Mouse (Mus musculus): ENCODE measurements around the gene Chd3. TPM values are rescaled to one million over a fixed set of nuclear protein-coding genes. Genes with fewer than 3 reads are reported as not detected.

Chd3 gene
- polyA plus RNA-seq, 1 experiment = 25.7 TPM

GRCm38 (mm10) chr11:69364376-69364775, 4.8 kb downstream of the Chd3 start:
- Histone ChIP-seq H3K36me3 (ENCODE audit: control insufficient read depth, insufficient read depth, low read length, poor library complexity, severe bottlenecking) (no peaks in the 10 kb centered on the region), H3K9ac (ENCODE audit: low read depth, poor library complexity, severe bottlenecking) (no peak overlapping the region), H3K4me3 (ENCODE audit: low read depth, low read length) (no peak overlapping the region), H3K9me3 (replicated peaks; ENCODE audit: control insufficient read depth, insufficient read depth, low read length, poor library complexity, severe bottlenecking) (no peaks in the 10 kb centered on the region), H3K27ac (ENCODE audit: insufficient read depth, low read length) (no peak overlapping the region), H3K4me1 (ENCODE audit: control insufficient read depth, insufficient read depth, low read length) (peaks cover 4% of the 10 kb centered on the region), H3K27me3 (ENCODE audit: control insufficient read depth, insufficient read depth, low read length, poor library complexity, severe bottlenecking) (peaks cover 14% of the 10 kb centered on the region)
- TF ChIP-seq CTCF (IDR thresholded peaks at IDR 0.05; ENCODE audit: low read depth, low read length) (no peak), POLR2A (IDR thresholded peaks at IDR 0.05; ENCODE audit: insufficient read depth, low read length) (no peak), EP300 (IDR thresholded peaks at IDR 0.05; ENCODE audit: insufficient read depth, low read depth, low read length) (no peak)

- no peak for TF ChIP-seq POLR2A (IDR thresholded peaks at IDR 0.05; ENCODE audit: insufficient read depth, low read length)
- TF ChIP-seq EP300 (IDR thresholded peaks at IDR 0.05; ENCODE audit: insufficient read depth, low read depth, low read length) = no peak
- TF ChIP-seq CTCF (IDR thresholded peaks at IDR 0.05; ENCODE audit: low read depth, low read length) = no peak
- Histone ChIP-seq H3K27ac (ENCODE audit: insufficient read depth, low read length) (no peak overlapping the region), H3K9ac (ENCODE audit: low read depth, poor library complexity, severe bottlenecking) (no peak overlapping the region), H3K9me3 (replicated peaks; ENCODE audit: control insufficient read depth, insufficient read depth, low read length, poor library complexity, severe bottlenecking) (no peaks in the 10 kb centered on the region), H3K27me3 (ENCODE audit: control insufficient read depth, insufficient read depth, low read length, poor library complexity, severe bottlenecking) (peaks cover 2% of the 10 kb centered on the region; the same call in 1 of the 2 replicates), H3K36me3 (ENCODE audit: control insufficient read depth, insufficient read depth, low read length, poor library complexity, severe bottlenecking) (no peaks in the 10 kb centered on the region), H3K4me3 (ENCODE audit: low read depth, low read length) (no peak overlapping the region), H3K4me1 (ENCODE audit: control insufficient read depth, insufficient read depth, low read length) (peaks cover 4% of the 10 kb centered on the region)
These were observed 6.7 kb downstream of the Chd3 start for GRCm38 (mm10) chr11:69362479-69362878.

GRCm38 (mm10) chr11:69362021-69362420, 7.2 kb downstream of the Chd3 start:
- Histone ChIP-seq H3K27me3 (ENCODE audit: control insufficient read depth, insufficient read depth, low read length, poor library complexity, severe bottlenecking) (no peaks in the 10 kb centered on the region), H3K36me3 (ENCODE audit: control insufficient read depth, insufficient read depth, low read length, poor library complexity, severe bottlenecking) (no peaks in the 10 kb centered on the region), H3K27ac (ENCODE audit: insufficient read depth, low read length) (no peak overlapping the region), H3K4me1 (ENCODE audit: control insufficient read depth, insufficient read depth, low read length) (peaks cover 4% of the 10 kb centered on the region), H3K9ac (ENCODE audit: low read depth, poor library complexity, severe bottlenecking) (no peak overlapping the region), H3K4me3 (ENCODE audit: low read depth, low read length) (no peak overlapping the region), H3K9me3 (replicated peaks; ENCODE audit: control insufficient read depth, insufficient read depth, low read length, poor library complexity, severe bottlenecking) (no peaks in the 10 kb centered on the region)
- TF ChIP-seq EP300 (IDR thresholded peaks at IDR 0.05; ENCODE audit: insufficient read depth, low read depth, low read length) (no peak), CTCF (IDR thresholded peaks at IDR 0.05; ENCODE audit: low read depth, low read length) (no peak), POLR2A (IDR thresholded peaks at IDR 0.05; ENCODE audit: insufficient read depth, low read length) (no peak)

GRCm38 (mm10) chr11:69357690-69358089, 11.5 kb downstream of the Chd3 start:
- Histone ChIP-seq H3K9ac (ENCODE audit: low read depth, poor library complexity, severe bottlenecking) (no peak overlapping the region), H3K27ac (ENCODE audit: insufficient read depth, low read length) (no peak overlapping the region), H3K36me3 (ENCODE audit: control insufficient read depth, insufficient read depth, low read length, poor library complexity, severe bottlenecking) (no peaks in the 10 kb centered on the region), H3K9me3 (replicated peaks; ENCODE audit: control insufficient read depth, insufficient read depth, low read length, poor library complexity, severe bottlenecking) (no peaks in the 10 kb centered on the region), H3K27me3 (ENCODE audit: control insufficient read depth, insufficient read depth, low read length, poor library complexity, severe bottlenecking) (no peaks in the 10 kb centered on the region), H3K4me1 (ENCODE audit: control insufficient read depth, insufficient read depth, low read length) (no peaks in the 10 kb centered on the region), H3K4me3 (ENCODE audit: low read depth, low read length) (no peak overlapping the region)
- TF ChIP-seq EP300 (IDR thresholded peaks at IDR 0.05; ENCODE audit: insufficient read depth, low read depth, low read length) = no peak
- no peak for TF ChIP-seq CTCF (IDR thresholded peaks at IDR 0.05; ENCODE audit: low read depth, low read length)
- no peak for TF ChIP-seq POLR2A (IDR thresholded peaks at IDR 0.05; ENCODE audit: insufficient read depth, low read length)

- H3K9me3 ChIP-seq (replicated peaks; ENCODE audit: control insufficient read depth, insufficient read depth, low read length, poor library complexity, severe bottlenecking) = no peaks in the 10 kb centered on the region
- H3K36me3 ChIP-seq (ENCODE audit: control insufficient read depth, insufficient read depth, low read length, poor library complexity, severe bottlenecking) = no peaks in the 10 kb centered on the region
- no peak overlapping the region for H3K27ac ChIP-seq (ENCODE audit: insufficient read depth, low read length)
- H3K4me3 ChIP-seq (ENCODE audit: low read depth, low read length) = no peak overlapping the region
- H3K27me3 ChIP-seq (ENCODE audit: control insufficient read depth, insufficient read depth, low read length, poor library complexity, severe bottlenecking) = no peaks in the 10 kb centered on the region
- TF ChIP-seq EP300 (IDR thresholded peaks at IDR 0.05; ENCODE audit: insufficient read depth, low read depth, low read length) (no peak), CTCF (IDR thresholded peaks at IDR 0.05; ENCODE audit: low read depth, low read length) (no peak)
- no peak overlapping the region for H3K9ac ChIP-seq (ENCODE audit: low read depth, poor library complexity, severe bottlenecking)
- H3K4me1 ChIP-seq (ENCODE audit: control insufficient read depth, insufficient read depth, low read length) = no peaks in the 10 kb centered on the region
These were observed 12.7 kb downstream of the Chd3 start for GRCm38 (mm10) chr11:69356544-69356943.

- Histone ChIP-seq H3K27me3 (ENCODE audit: control insufficient read depth, insufficient read depth, low read length, poor library complexity, severe bottlenecking) (no peaks in the 10 kb centered on the region), H3K4me3 (ENCODE audit: low read depth, low read length) (peak overlapping the region; percentile 43), H3K9ac (ENCODE audit: low read depth, poor library complexity, severe bottlenecking) (peak overlapping the region; percentile 41), H3K4me1 (ENCODE audit: control insufficient read depth, insufficient read depth, low read length) (no peaks in the 10 kb centered on the region), H3K36me3 (ENCODE audit: control insufficient read depth, insufficient read depth, low read length, poor library complexity, severe bottlenecking) (no peaks in the 10 kb centered on the region), H3K9me3 (replicated peaks; ENCODE audit: control insufficient read depth, insufficient read depth, low read length, poor library complexity, severe bottlenecking) (no peaks in the 10 kb centered on the region), H3K27ac (ENCODE audit: insufficient read depth, low read length) (no peak overlapping the region)
- TF ChIP-seq CTCF (IDR thresholded peaks at IDR 0.05; ENCODE audit: low read depth, low read length) (no peak), EP300 (IDR thresholded peaks at IDR 0.05; ENCODE audit: insufficient read depth, low read depth, low read length) (no peak), POLR2A (IDR thresholded peaks at IDR 0.05; ENCODE audit: insufficient read depth, low read length) (no peak)
These were observed 22.8 kb downstream of the Chd3 start for GRCm38 (mm10) chr11:69346441-69346840.

Data from ES-Bruce4 (cell line).